Mouse (Mus musculus): ENCODE measurements at regions not wholly inside any gene's neighbourhood (a gene's known extent, or its start where the extent isn't known, plus 50 kb on each side); places are given as distances from the start of the nearest gene placed in this dataset.

DNA sequence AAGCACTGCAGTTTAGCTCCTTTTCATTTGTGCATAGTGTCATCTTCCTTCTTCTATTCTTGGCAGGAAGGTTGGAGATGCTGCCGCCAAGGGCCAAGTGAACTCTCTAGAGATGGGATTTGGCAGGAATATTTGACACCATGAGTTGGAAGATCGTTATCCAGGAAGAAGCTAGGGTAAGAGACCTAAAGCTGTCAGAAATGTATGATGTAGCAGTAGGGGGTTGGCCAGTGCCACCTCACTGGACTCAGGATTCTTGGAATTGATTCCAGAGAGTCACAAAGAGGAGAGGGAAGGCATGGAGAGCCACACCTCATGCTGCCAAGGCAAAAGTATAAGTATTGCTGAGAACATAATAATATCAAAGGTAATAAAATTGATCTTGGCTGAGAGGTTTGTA lies 2835.8 kb upstream of the Lrrc6 start:
- H3K4me2 ChIP-seq (ENCODE audit: low read length) = no peak overlapping the region
- H3K4me3 ChIP-seq (ENCODE audit: low read depth, low read length) = no peak overlapping the region
- 81% methylated on average over 2 of the region's 2 CpGs for WGBS
- DNase-seq (ENCODE audit: low spot score) (no peak), ATAC-seq (no peak)
- no peak overlapping the region for H3K27ac ChIP-seq (ENCODE audit: low read depth, low read length)
- H3K36me3 ChIP-seq (ENCODE audit: control insufficient read depth, insufficient read depth, low read length) = no peaks in the 10 kb centered on the region
- no peaks in the 10 kb centered on the region for H3K9me3 ChIP-seq (replicated peaks; ENCODE audit: control insufficient read depth, low read length)
- no peaks in the 10 kb centered on the region for H3K4me1 ChIP-seq (ENCODE audit: control insufficient read depth, insufficient read depth, low read length)
- no peak overlapping the region for H3K9ac ChIP-seq (ENCODE audit: low read length)
- H3K27me3 ChIP-seq (replicated peaks; ENCODE audit: control insufficient read depth, insufficient read depth, low read length) = no peaks in the 10 kb centered on the region

GRCm38 (mm10) chr15:69326537-69326936 lies 2825.8 kb upstream of the Lrrc6 start:
- Histone ChIP-seq H3K9me3 (replicated peaks; ENCODE audit: control insufficient read depth, low read length) (no peaks in the 10 kb centered on the region), H3K4me1 (ENCODE audit: control insufficient read depth, insufficient read depth, low read length) (no peaks in the 10 kb centered on the region), H3K9ac (ENCODE audit: low read length) (no peak overlapping the region), H3K27ac (ENCODE audit: low read depth, low read length) (no peak overlapping the region), H3K36me3 (ENCODE audit: control insufficient read depth, insufficient read depth, low read length) (no peaks in the 10 kb centered on the region), H3K4me3 (ENCODE audit: low read depth, low read length) (no peak overlapping the region), H3K27me3 (replicated peaks; ENCODE audit: control insufficient read depth, insufficient read depth, low read length) (no peaks in the 10 kb centered on the region), H3K4me2 (ENCODE audit: low read length) (no peak overlapping the region)
- DNase-seq (ENCODE audit: low spot score) (no peak), ATAC-seq (no peak)

- Histone ChIP-seq H3K9ac (ENCODE audit: low read length) (no peak overlapping the region), H3K4me1 (ENCODE audit: control insufficient read depth, insufficient read depth, low read length) (no peaks in the 10 kb centered on the region), H3K27me3 (replicated peaks; ENCODE audit: control insufficient read depth, insufficient read depth, low read length) (no peaks in the 10 kb centered on the region), H3K27ac (ENCODE audit: low read depth, low read length) (no peak overlapping the region), H3K4me3 (ENCODE audit: low read depth, low read length) (no peak overlapping the region), H3K9me3 (replicated peaks; ENCODE audit: control insufficient read depth, low read length) (no peaks in the 10 kb centered on the region), H3K4me2 (ENCODE audit: low read length) (no peak overlapping the region), H3K36me3 (ENCODE audit: control insufficient read depth, insufficient read depth, low read length) (no peaks in the 10 kb centered on the region)
- 65% methylated on average over 5 of the region's 5 CpGs for WGBS
- DNase-seq (ENCODE audit: low spot score) (no peak), ATAC-seq (no peak)
These were observed 2802.4 kb upstream of the Lrrc6 start for GRCm38 (mm10) chr15:69303100-69303499.

DNA sequence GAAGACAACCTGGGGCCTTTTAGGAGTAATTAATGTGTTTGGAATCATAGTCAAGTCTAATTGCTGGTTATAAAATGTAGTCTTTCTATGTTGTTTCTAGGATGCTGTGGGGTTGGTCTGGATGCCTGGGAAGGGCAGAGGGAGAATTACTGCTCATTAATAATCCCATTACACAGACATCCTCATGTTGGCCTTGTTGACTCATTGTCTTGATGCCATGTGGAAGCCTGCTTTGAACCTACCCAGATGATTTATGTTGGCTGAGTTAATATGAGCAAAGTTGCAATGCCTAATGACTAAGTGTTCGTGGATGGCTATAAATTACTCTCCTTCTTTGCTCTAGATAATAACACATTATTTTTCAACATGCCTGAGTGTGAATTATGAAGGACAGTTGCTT lies 2790.6 kb upstream of the Lrrc6 start:
- no peak for ATAC-seq

GRCm38 (mm10) chr15:69275546-69276255 lies 2775.0 kb upstream of the Lrrc6 start:
- no peak overlapping the region for H3K4me3 ChIP-seq (ENCODE audit: low read depth, low read length)
- H3K9ac ChIP-seq (ENCODE audit: low read length) = no peak overlapping the region
- no peak overlapping the region for H3K27ac ChIP-seq (ENCODE audit: low read depth, low read length)
- DNase-seq (ENCODE audit: low spot score) (no peak), ATAC-seq (no peak)
- H3K4me2 ChIP-seq (ENCODE audit: low read length) = no peak overlapping the region
- no peaks in the 10 kb centered on the region for H3K4me1 ChIP-seq (ENCODE audit: control insufficient read depth, insufficient read depth, low read length)
- H3K36me3 ChIP-seq (ENCODE audit: control insufficient read depth, insufficient read depth, low read length) = no peaks in the 10 kb centered on the region
- no peaks in the 10 kb centered on the region for H3K9me3 ChIP-seq (replicated peaks; ENCODE audit: control insufficient read depth, low read length)
- no peaks in the 10 kb centered on the region for H3K27me3 ChIP-seq (replicated peaks; ENCODE audit: control insufficient read depth, insufficient read depth, low read length)

More for the DNA sequence above, 2790.6 kb upstream of the Lrrc6 start:
- H3K4me1 ChIP-seq (ENCODE audit: control insufficient read depth, insufficient read depth, low read length) = no peaks in the 10 kb centered on the region
- no peaks in the 10 kb centered on the region for H3K36me3 ChIP-seq (ENCODE audit: control insufficient read depth, insufficient read depth, low read length)
- H3K27me3 ChIP-seq (replicated peaks; ENCODE audit: control insufficient read depth, insufficient read depth, low read length) = no peaks in the 10 kb centered on the region
- 71% methylated on average over 1 of the region's 1 CpGs for WGBS
- no peak overlapping the region for H3K4me2 ChIP-seq (ENCODE audit: low read length)
- no peak overlapping the region for H3K27ac ChIP-seq (ENCODE audit: low read depth, low read length)
- no peaks in the 10 kb centered on the region for H3K9me3 ChIP-seq (replicated peaks; ENCODE audit: control insufficient read depth, low read length)
- no peak overlapping the region for H3K4me3 ChIP-seq (ENCODE audit: low read depth, low read length)
- DNase-seq (ENCODE audit: low spot score) = no peak
- H3K9ac ChIP-seq (ENCODE audit: low read length) = no peak overlapping the region

GRCm38 (mm10) chr15:69274225-69274766 lies 2773.6 kb upstream of the Lrrc6 start:
- H3K27me3 ChIP-seq (replicated peaks; ENCODE audit: control insufficient read depth, insufficient read depth, low read length) = no peaks in the 10 kb centered on the region
- H3K9me3 ChIP-seq (replicated peaks; ENCODE audit: control insufficient read depth, low read length) = no peaks in the 10 kb centered on the region
- WGBS = 79% methylated on average over 8 of the region's 8 CpGs
- DNase-seq (ENCODE audit: low spot score) (no peak), ATAC-seq (no peak)
- no peaks in the 10 kb centered on the region for H3K36me3 ChIP-seq (ENCODE audit: control insufficient read depth, insufficient read depth, low read length)
- H3K4me2 ChIP-seq (ENCODE audit: low read length) = no peak overlapping the region
- H3K9ac ChIP-seq (ENCODE audit: low read length) = no peak overlapping the region
- H3K27ac ChIP-seq (ENCODE audit: low read depth, low read length) = no peak overlapping the region
- H3K4me3 ChIP-seq (ENCODE audit: low read depth, low read length) = no peak overlapping the region
- no peaks in the 10 kb centered on the region for H3K4me1 ChIP-seq (ENCODE audit: control insufficient read depth, insufficient read depth, low read length)

DNA sequence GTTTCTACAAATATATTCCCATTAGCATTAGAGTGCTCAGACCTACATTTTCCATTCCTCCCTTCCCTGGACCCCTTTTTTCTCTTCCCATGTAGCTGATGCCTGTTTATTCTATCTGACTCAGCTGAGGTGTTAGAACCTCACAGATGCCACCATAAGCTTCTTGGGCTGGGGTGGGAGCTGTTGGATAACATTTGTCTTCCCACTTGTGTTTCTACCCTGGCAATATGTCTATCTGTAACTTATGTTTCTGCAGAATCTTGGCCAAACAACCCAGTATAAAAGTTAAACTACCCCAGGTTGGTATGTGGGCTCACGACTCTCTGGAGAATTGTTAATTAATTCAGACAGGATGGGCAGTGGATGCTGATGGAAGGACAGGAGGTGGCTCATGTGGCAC lies 2772.8 kb upstream of the Lrrc6 start:
- Histone ChIP-seq H3K36me3 (ENCODE audit: control insufficient read depth, insufficient read depth, low read length) (no peaks in the 10 kb centered on the region), H3K9me3 (replicated peaks; ENCODE audit: control insufficient read depth, low read length) (no peaks in the 10 kb centered on the region), H3K27me3 (replicated peaks; ENCODE audit: control insufficient read depth, insufficient read depth, low read length) (no peaks in the 10 kb centered on the region), H3K9ac (ENCODE audit: low read length) (no peak overlapping the region), H3K4me1 (ENCODE audit: control insufficient read depth, insufficient read depth, low read length) (no peaks in the 10 kb centered on the region), H3K4me2 (ENCODE audit: low read length) (no peak overlapping the region), H3K4me3 (ENCODE audit: low read depth, low read length) (no peak overlapping the region), H3K27ac (ENCODE audit: low read depth, low read length) (no peak overlapping the region)
- ATAC-seq = no peak
- 78% methylated on average over 1 of the region's 1 CpGs for WGBS
- no peak for DNase-seq (ENCODE audit: low spot score)

DNA sequence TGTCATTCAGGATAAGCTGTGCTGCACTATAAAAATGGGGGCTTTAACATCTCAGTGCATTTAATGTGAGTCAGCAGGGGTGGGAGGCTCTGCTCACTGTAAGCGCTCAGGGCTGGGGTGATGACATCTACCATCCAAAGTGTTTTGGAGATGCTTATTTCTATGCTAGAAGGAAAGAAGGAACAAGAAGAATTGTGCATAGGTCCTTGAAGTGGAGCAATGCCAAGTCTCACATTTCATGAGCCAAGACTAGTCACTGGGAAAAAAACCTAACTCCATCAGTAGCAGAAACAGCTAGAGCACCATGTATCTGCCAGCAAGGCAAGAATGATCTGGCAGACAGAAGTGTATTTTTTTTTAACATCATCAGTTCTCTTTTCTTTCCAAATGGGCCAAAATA lies 2761.2 kb upstream of the Lrrc6 start:
- Histone ChIP-seq H3K27me3 (replicated peaks; ENCODE audit: control insufficient read depth, insufficient read depth, low read length) (no peaks in the 10 kb centered on the region), H3K36me3 (ENCODE audit: control insufficient read depth, insufficient read depth, low read length) (no peaks in the 10 kb centered on the region), H3K4me1 (ENCODE audit: control insufficient read depth, insufficient read depth, low read length) (no peaks in the 10 kb centered on the region), H3K4me2 (ENCODE audit: low read length) (no peak overlapping the region), H3K27ac (ENCODE audit: low read depth, low read length) (no peak overlapping the region), H3K9ac (ENCODE audit: low read length) (no peak overlapping the region), H3K9me3 (replicated peaks; ENCODE audit: control insufficient read depth, low read length) (no peaks in the 10 kb centered on the region), H3K4me3 (ENCODE audit: low read depth, low read length) (no peak overlapping the region)
- WGBS = 92% methylated on average over 1 of the region's 1 CpGs
- no peak for DNase-seq (ENCODE audit: low spot score)
- no peak for ATAC-seq

- H3K9ac ChIP-seq (ENCODE audit: low read length) = no peak overlapping the region
- H3K9me3 ChIP-seq (replicated peaks; ENCODE audit: control insufficient read depth, low read length) = no peaks in the 10 kb centered on the region
- DNase-seq (ENCODE audit: low spot score) (no peak), ATAC-seq (no peak)
- no peak overlapping the region for H3K4me3 ChIP-seq (ENCODE audit: low read depth, low read length)
- H3K27ac ChIP-seq (ENCODE audit: low read depth, low read length) = no peak overlapping the region
- H3K27me3 ChIP-seq (replicated peaks; ENCODE audit: control insufficient read depth, insufficient read depth, low read length) = no peaks in the 10 kb centered on the region
- H3K4me1 ChIP-seq (ENCODE audit: control insufficient read depth, insufficient read depth, low read length) = no peaks in the 10 kb centered on the region
- no peaks in the 10 kb centered on the region for H3K36me3 ChIP-seq (ENCODE audit: control insufficient read depth, insufficient read depth, low read length)
- no peak overlapping the region for H3K4me2 ChIP-seq (ENCODE audit: low read length)
- 81% methylated on average over 3 of the region's 3 CpGs for WGBS
These were observed 2756.6 kb upstream of the Lrrc6 start for GRCm38 (mm10) chr15:69257161-69257778.
